Mouse (Mus musculus): ENCODE measurements around the gene Tle6. TPM values are rescaled to one million over a fixed set of nuclear protein-coding genes. Genes with fewer than 3 reads are reported as not detected.

Tle6 gene
- polyA plus RNA-seq, 1 experiment from 2014 or later: 24.1 TPM

DNA sequence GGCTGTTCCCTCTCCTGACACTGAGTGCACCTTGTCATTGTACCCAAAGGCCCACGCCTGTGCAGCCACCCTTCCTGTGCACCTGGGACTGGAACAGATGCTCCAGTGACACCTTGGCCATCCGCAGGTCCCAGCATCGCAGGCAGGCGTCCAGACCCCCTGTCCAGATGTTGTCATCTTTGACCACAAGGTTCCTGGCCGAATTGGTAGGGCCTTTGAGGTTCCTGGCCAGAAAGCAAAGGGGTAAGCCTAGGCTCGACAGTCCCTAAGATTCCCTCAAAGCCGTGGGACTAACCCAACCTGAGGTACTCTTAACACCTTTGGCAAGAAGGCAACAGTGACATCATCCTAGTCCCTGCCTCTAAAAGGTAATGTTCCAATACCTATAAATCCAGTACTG lies 8.2 kb downstream of the Tle6 start:
- TF ChIP-seq CTCF (IDR thresholded peaks at IDR 0.05; ENCODE audit: low read depth): no peak
- DNase-seq (no peak), ATAC-seq (ENCODE audit: insufficient read depth) (no peak)
- Histone ChIP-seq H3K9me3 (ENCODE audit: low read depth, low read length) (no peaks in the 10 kb centered on the region), H3K4me1 (ENCODE audit: insufficient read depth) (peaks cover 12% of the 10 kb centered on the region), H3K36me3 (ENCODE audit: insufficient read depth) (peaks cover 15% of the 10 kb centered on the region), H3K27ac (ENCODE audit: low read depth) (no peak overlapping the region), H3K4me3 (ENCODE audit: low read depth, low read length) (no peak overlapping the region), H3K9ac (no peak overlapping the region), H3K27me3 (ENCODE audit: insufficient read depth, low read length) (peaks cover 17% of the 10 kb centered on the region), H3K4me2 (no peak overlapping the region)
- 76% methylated on average over 7 of the region's 7 CpGs for WGBS

GRCm38 (mm10) chr10:81591846-81592245 lies 9.0 kb downstream of the Tle6 start:
- 47% methylated on average over 9 of the region's 9 CpGs for WGBS
- Histone ChIP-seq H3K4me2 (no peak overlapping the region), H3K9me3 (ENCODE audit: low read depth, low read length) (no peaks in the 10 kb centered on the region), H3K4me1 (ENCODE audit: insufficient read depth) (0 out of 2 replicates have a peak, but pooled peaks cover 7% of the 10 kb centered on the region), H3K36me3 (ENCODE audit: insufficient read depth) (peaks cover 23% of the 10 kb centered on the region), H3K27me3 (ENCODE audit: insufficient read depth, low read length) (peaks cover 17% of the 10 kb centered on the region), H3K4me3 (ENCODE audit: low read depth, low read length) (no peak overlapping the region), H3K9ac (no peak overlapping the region), H3K27ac (ENCODE audit: low read depth) (no peak overlapping the region)
- TF ChIP-seq CTCF (IDR thresholded peaks at IDR 0.05; ENCODE audit: low read depth): no peak
- DNase-seq (no peak), ATAC-seq (ENCODE audit: insufficient read depth) (0 out of 2 replicates have a peak, but pooled peaks have one; percentile 4)

DNA sequence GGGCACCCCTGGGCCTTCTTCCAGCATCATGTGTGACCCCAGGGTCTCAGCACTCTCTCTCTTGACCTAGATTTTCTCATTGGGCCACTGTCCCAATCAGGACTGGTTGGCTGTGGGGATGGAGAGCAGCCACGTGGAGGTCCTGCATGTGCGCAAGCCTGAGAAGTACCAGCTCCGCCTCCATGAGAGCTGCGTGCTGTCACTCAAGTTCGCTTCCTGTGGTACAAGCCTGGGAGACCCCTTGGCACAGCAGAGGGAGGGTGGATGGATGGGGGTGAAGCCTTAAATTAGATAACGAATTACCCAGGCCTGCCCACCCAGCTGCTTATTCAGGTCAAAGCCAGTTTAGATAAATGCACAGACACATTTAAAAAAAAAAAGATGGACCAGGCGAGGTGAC lies 12.1 kb downstream of the Tle6 start:
- DNase-seq (no peak), ATAC-seq (ENCODE audit: insufficient read depth) (no peak)
- Histone ChIP-seq H3K27me3 (ENCODE audit: insufficient read depth, low read length) (peaks cover 3% of the 10 kb centered on the region), H3K4me3 (ENCODE audit: low read depth, low read length) (no peak overlapping the region), H3K9ac (no peak overlapping the region), H3K4me1 (ENCODE audit: insufficient read depth) (no peaks in the 10 kb centered on the region), H3K9me3 (ENCODE audit: low read depth, low read length) (no peaks in the 10 kb centered on the region), H3K4me2 (no peak overlapping the region), H3K36me3 (ENCODE audit: insufficient read depth) (peaks cover 50% of the 10 kb centered on the region), H3K27ac (ENCODE audit: low read depth) (no peak overlapping the region)
- no peak for TF ChIP-seq CTCF (IDR thresholded peaks at IDR 0.05; ENCODE audit: low read depth)
- 57% methylated on average over 7 of the region's 7 CpGs for WGBS

DNA sequence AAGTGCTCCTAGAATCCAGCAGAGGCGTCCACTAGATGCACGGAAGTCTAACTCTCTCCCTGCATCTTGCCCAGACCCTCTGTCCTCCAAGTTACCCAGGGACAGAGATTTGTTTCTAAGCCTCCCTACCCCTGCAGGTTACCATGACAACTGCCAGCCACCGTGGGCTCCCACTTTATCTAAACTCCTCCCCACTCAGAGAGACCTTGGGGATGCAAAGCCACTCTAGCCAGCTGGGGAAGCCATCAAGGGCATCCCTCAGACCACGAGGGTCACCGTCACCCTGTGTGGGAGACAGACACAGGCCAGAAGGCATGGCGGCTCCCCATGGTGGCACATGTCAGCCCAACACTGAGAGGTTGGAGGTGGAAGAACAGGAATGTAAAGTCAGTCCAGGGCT lies 17.5 kb downstream of the Tle6 start:
- H3K27me3 ChIP-seq (ENCODE audit: insufficient read depth, low read length): no peaks in the 10 kb centered on the region
- H3K4me2 ChIP-seq: no peak overlapping the region
- WGBS: 45% methylated on average over 6 of the region's 6 CpGs
- DNase-seq: no peak
- H3K4me1 ChIP-seq (ENCODE audit: insufficient read depth): no peaks in the 10 kb centered on the region
- no peak overlapping the region for H3K27ac ChIP-seq (ENCODE audit: low read depth)
- TF ChIP-seq CTCF (IDR thresholded peaks at IDR 0.05; ENCODE audit: low read depth): no peak
- peaks cover 56% of the 10 kb centered on the region for H3K36me3 ChIP-seq (ENCODE audit: insufficient read depth)
- H3K9ac ChIP-seq: no peak overlapping the region
- ATAC-seq (ENCODE audit: insufficient read depth): no peak
- no peak overlapping the region for H3K4me3 ChIP-seq (ENCODE audit: low read depth, low read length)
- no peaks in the 10 kb centered on the region for H3K9me3 ChIP-seq (ENCODE audit: low read depth, low read length)

GRCm38 (mm10) chr10:81580441-81581070 lies 20.3 kb downstream of the Tle6 start:
- H3K27ac ChIP-seq (ENCODE audit: low read depth): peak overlapping the region; percentile 12; the same call in 1 of the 2 replicates
- H3K4me3 ChIP-seq (ENCODE audit: low read depth, low read length): no peak overlapping the region
- H3K36me3 ChIP-seq (ENCODE audit: insufficient read depth): peaks cover 30% of the 10 kb centered on the region; the same call in 1 of the 2 replicates
- TF ChIP-seq CTCF (IDR thresholded peaks at IDR 0.05; ENCODE audit: low read depth): peak; percentile 51
- peaks cover 6% of the 10 kb centered on the region; the same call in 1 of the 2 replicates for H3K27me3 ChIP-seq (ENCODE audit: insufficient read depth, low read length)
- WGBS: 45% methylated on average over 25 of the region's 25 CpGs
- H3K9me3 ChIP-seq (ENCODE audit: low read depth, low read length): no peaks in the 10 kb centered on the region
- H3K9ac ChIP-seq: no peak overlapping the region
- H3K4me2 ChIP-seq: peak overlapping the region; percentile 36; the same call in 1 of the 2 replicates
- 0 out of 2 replicates have a peak, but pooled peaks cover 7% of the 10 kb centered on the region for H3K4me1 ChIP-seq (ENCODE audit: insufficient read depth)
- ATAC-seq (ENCODE audit: insufficient read depth) (no peak), DNase-seq (peak; percentile 43)

DNA sequence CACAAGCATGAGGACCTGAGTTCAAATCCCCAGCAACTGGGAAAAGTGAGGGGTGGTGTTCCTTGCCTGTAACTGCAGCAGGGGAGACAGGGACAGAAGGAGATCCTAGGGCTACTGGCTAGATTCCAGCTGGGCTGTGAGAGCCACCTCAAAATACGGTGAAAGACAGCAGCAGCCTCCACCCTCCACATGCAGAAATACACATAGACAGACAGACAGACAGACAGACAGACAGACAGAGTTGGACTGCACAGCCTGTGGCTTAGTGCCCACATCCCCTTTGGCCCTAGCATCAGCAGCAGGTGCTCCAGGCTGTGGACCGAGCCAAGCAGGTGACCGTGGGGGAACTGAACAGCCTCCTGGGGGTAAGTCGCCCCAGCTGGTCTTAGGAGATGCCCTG lies 20.9 kb downstream of the Tle6 start:
- no peak overlapping the region for H3K9ac ChIP-seq
- DNase-seq (no peak), ATAC-seq (ENCODE audit: insufficient read depth) (no peak)
- no peak overlapping the region for H3K4me3 ChIP-seq (ENCODE audit: low read depth, low read length)
- no peak overlapping the region for H3K27ac ChIP-seq (ENCODE audit: low read depth)
- H3K36me3 ChIP-seq (ENCODE audit: insufficient read depth): peaks cover 26% of the 10 kb centered on the region; the same call in 1 of the 2 replicates
- no peak for TF ChIP-seq CTCF (IDR thresholded peaks at IDR 0.05; ENCODE audit: low read depth)
- peaks cover 6% of the 10 kb centered on the region; the same call in 1 of the 2 replicates for H3K27me3 ChIP-seq (ENCODE audit: insufficient read depth, low read length)
- WGBS: 65% methylated on average over 4 of the region's 4 CpGs
- no peak overlapping the region for H3K4me2 ChIP-seq
- no peaks in the 10 kb centered on the region for H3K9me3 ChIP-seq (ENCODE audit: low read depth, low read length)
- H3K4me1 ChIP-seq (ENCODE audit: insufficient read depth): 0 out of 2 replicates have a peak, but pooled peaks cover 11% of the 10 kb centered on the region

DNA sequence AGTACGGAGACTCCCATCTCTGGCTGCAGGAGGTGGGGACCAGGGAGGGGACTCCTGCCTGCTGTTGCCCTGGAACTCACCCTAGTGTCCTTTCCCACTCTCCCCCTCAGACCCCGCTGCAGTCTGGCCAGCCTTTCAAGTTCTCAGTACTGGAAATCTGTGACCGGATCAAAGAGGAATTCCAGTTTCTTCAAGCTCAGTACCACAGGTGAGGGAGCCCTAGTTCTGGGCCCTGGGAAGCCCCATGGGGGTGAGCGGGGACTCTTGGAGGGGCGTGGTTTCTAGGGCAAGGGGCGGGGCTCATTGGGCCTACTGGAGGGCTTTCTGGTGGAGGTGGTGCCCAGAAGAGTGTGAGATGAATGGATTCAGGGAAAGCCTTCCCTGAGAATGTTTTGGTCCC lies 25.2 kb downstream of the Tle6 start:
- H3K27me3 ChIP-seq (ENCODE audit: insufficient read depth, low read length): peaks cover 13% of the 10 kb centered on the region; the same call in 1 of the 2 replicates
- H3K36me3 ChIP-seq (ENCODE audit: insufficient read depth): peaks cover 5% of the 10 kb centered on the region; the same call in 1 of the 2 replicates
- DNase-seq (peak; percentile 34), ATAC-seq (ENCODE audit: insufficient read depth) (no peak)
- H3K4me2 ChIP-seq: peak overlapping the region; percentile 86
- no peak for TF ChIP-seq CTCF (IDR thresholded peaks at IDR 0.05; ENCODE audit: low read depth)
- 1% methylated on average over 6 of the region's 6 CpGs for WGBS
- peak overlapping the region; percentile 65 for H3K9ac ChIP-seq
- H3K27ac ChIP-seq (ENCODE audit: low read depth): peak overlapping the region; percentile 50; the same call in 1 of the 2 replicates
- H3K4me3 ChIP-seq (ENCODE audit: low read depth, low read length): peak overlapping the region; percentile 55
- H3K9me3 ChIP-seq (ENCODE audit: low read depth, low read length): no peaks in the 10 kb centered on the region
- H3K4me1 ChIP-seq (ENCODE audit: insufficient read depth): peaks cover 40% of the 10 kb centered on the region

All from lung, embryonic 14.5 days (tissue).